Mouse (Mus musculus) olfactory bulb, adult 2 months (tissue): ENCODE results near the gene Gm49388.

Source experiments
- CTCF ChIP-seq: fragments of 200-500 bp; IDR thresholded peaks from 2 replicates; pipeline ENCODE4 v1.5.1; 2012; ENCODE audit warnings: low read depth, mild to moderate bottlenecking, low read length, moderate library complexity; ENCODE audit not compliant: insufficient read depth
- POLR2A ChIP-seq: fragments of 200-500 bp; IDR thresholded peaks from 2 replicates; pipeline ENCODE4 v1.6.1; 2012; ENCODE audit warnings: mild to moderate bottlenecking, low read depth, low read length, moderate library complexity; ENCODE audit not compliant: insufficient read depth

DNA sequence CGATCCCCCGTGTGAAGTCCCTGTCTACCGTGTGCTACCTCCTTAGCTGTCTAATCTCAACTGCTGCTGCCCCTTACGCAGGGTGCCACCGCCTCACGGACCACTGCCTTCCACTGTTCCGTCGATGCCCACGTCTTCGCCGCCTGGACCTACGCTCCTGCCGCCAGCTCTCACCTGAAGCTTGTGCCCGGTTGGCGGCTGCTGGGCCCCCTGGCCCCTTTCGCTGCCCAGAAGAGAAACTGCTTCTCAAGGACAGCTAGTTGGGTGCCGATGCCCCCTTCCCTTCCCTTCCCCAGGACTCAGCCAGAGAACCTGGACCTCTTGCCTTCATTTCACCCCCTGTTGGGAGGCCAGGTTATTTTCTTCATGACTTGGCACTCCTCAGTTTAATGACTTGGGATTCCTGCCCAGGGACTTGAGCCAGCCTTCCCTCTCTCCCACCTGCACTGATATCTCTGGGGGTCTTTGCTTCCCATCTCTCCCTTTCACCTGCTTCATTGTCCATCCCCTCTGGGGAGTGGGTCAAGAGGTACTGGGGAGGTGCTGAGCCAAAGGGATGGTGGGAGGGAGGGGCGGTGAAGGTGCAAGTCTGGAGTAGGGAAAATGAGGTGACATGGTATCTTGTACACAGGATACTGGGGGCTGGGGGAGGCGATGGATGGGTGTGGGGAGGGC is 17.6 kb upstream of the Gm49388 start:
- TF ChIP-seq CTCF: no peak
- no peak for TF ChIP-seq POLR2A
